Mouse (Mus musculus): ENCODE measurements around the gene Olfr721-ps1. TPM values are rescaled to one million over a fixed set of nuclear protein-coding genes. Genes with fewer than 3 reads are reported as not detected.

The Olfr721-ps1 gene
- polyA plus RNA-seq (2015; fragmentation: Nextera tagmentation; extraction: Ambion mirVana): not detected in 2 replicates

GRCm38 (mm10) chr14:14400998-14401397, at the start of gene Olfr721-ps1:
Gene Olfr721-ps1, plus strand, starts transcription at chr14:14401298.
- Histone ChIP-seq H3K27ac (no peak within 1 kb of the TSS), H3K4me1 (no peaks in the 10 kb centered on the region), H3K4me3 (no peak within 1 kb of the TSS), H3K9me3 (replicated peaks) (peaks cover 5% of the 10 kb centered on the region; the same call in 1 of the 2 replicates), H3K4me2 (no peak within 1 kb of the TSS), H3K9ac (no peak within 1 kb of the TSS), H3K27me3 (no peaks in the 10 kb centered on the region), H3K36me3 (ENCODE audit: poor library complexity, severe bottlenecking) (no peaks in the 10 kb centered on the region)
- ATAC-seq: no peak
- whole genome bisulfite sequencing: 84% methylated on average over 2 of the region's 2 CpGs

GRCm38 (mm10) chr14:14351721-14352590, 49.1 kb upstream of the Olfr721-ps1 start:
- Histone ChIP-seq H3K27ac (no peak overlapping the region), H3K4me2 (no peak overlapping the region), H3K27me3 (no peaks in the 10 kb centered on the region), H3K36me3 (ENCODE audit: poor library complexity, severe bottlenecking) (peaks cover 15% of the 10 kb centered on the region; the same call in 1 of the 2 replicates), H3K9me3 (replicated peaks) (peaks cover 65% of the 10 kb centered on the region), H3K4me3 (no peak overlapping the region), H3K4me1 (no peaks in the 10 kb centered on the region), H3K9ac (no peak overlapping the region)
- ATAC-seq: peak; percentile 66
- WGBS: 91% methylated on average over 9 of the region's 9 CpGs

- no peak overlapping the region for H3K9ac ChIP-seq
- no peak overlapping the region for H3K27ac ChIP-seq
- WGBS: 74% methylated on average over 6 of the region's 6 CpGs
- H3K4me1 ChIP-seq: no peaks in the 10 kb centered on the region
- peaks cover 12% of the 10 kb centered on the region; the same call in 1 of the 2 replicates for H3K36me3 ChIP-seq (ENCODE audit: poor library complexity, severe bottlenecking)
- no peaks in the 10 kb centered on the region for H3K27me3 ChIP-seq
- peak; percentile 29; the same call in 1 of the 2 replicates for ATAC-seq
- no peak overlapping the region for H3K4me2 ChIP-seq
- no peak overlapping the region for H3K4me3 ChIP-seq
- H3K9me3 ChIP-seq (replicated peaks): peaks cover 59% of the 10 kb centered on the region
Measured at GRCm38 (mm10) chr14:14352606-14353005, 48.5 kb upstream of the Olfr721-ps1 start.

GRCm38 (mm10) chr14:14353081-14353732, 47.9 kb upstream of the Olfr721-ps1 start:
- peak; percentile 3; the same call in 1 of the 2 replicates for ATAC-seq
- peaks cover 53% of the 10 kb centered on the region for H3K9me3 ChIP-seq (replicated peaks)
- peaks cover 12% of the 10 kb centered on the region; the same call in 1 of the 2 replicates for H3K36me3 ChIP-seq (ENCODE audit: poor library complexity, severe bottlenecking)
- H3K4me1 ChIP-seq: no peaks in the 10 kb centered on the region
- no peak overlapping the region for H3K4me3 ChIP-seq
- no peak overlapping the region for H3K4me2 ChIP-seq
- H3K27me3 ChIP-seq: no peaks in the 10 kb centered on the region
- 83% methylated on average over 7 of the region's 7 CpGs for WGBS
- H3K27ac ChIP-seq: no peak overlapping the region
- H3K9ac ChIP-seq: no peak overlapping the region

GRCm38 (mm10) chr14:14353740-14354510, 47.2 kb upstream of the Olfr721-ps1 start:
- Histone ChIP-seq H3K9ac (no peak overlapping the region), H3K27me3 (no peaks in the 10 kb centered on the region), H3K36me3 (ENCODE audit: poor library complexity, severe bottlenecking) (peaks cover 10% of the 10 kb centered on the region; the same call in 1 of the 2 replicates), H3K27ac (no peak overlapping the region), H3K4me1 (no peaks in the 10 kb centered on the region), H3K4me2 (no peak overlapping the region), H3K4me3 (no peak overlapping the region), H3K9me3 (replicated peaks) (peaks cover 47% of the 10 kb centered on the region)
- peak; percentile 22 for ATAC-seq
- 87% methylated on average over 8 of the region's 8 CpGs for WGBS

GRCm38 (mm10) chr14:14354511-14355359, 46.4 kb upstream of the Olfr721-ps1 start:
- H3K36me3 ChIP-seq (ENCODE audit: poor library complexity, severe bottlenecking): peaks cover 4% of the 10 kb centered on the region; the same call in 1 of the 2 replicates
- WGBS: 80% methylated on average over 13 of the region's 13 CpGs

GRCm38 (mm10) chr14:14355360-14355646, 45.8 kb upstream of the Olfr721-ps1 start:
- Histone ChIP-seq H3K36me3 (ENCODE audit: poor library complexity, severe bottlenecking) (peaks cover under 1% of the 10 kb centered on the region; the same call in 1 of the 2 replicates), H3K27me3 (no peaks in the 10 kb centered on the region), H3K27ac (no peak overlapping the region), H3K9me3 (replicated peaks) (peaks cover 33% of the 10 kb centered on the region), H3K4me2 (no peak overlapping the region), H3K9ac (no peak overlapping the region), H3K4me3 (no peak overlapping the region), H3K4me1 (no peaks in the 10 kb centered on the region)
- no peak for ATAC-seq
- 85% methylated on average over 8 of the region's 8 CpGs for WGBS

More at GRCm38 (mm10) chr14:14354511-14355359, 46.4 kb upstream of the Olfr721-ps1 start:
- Histone ChIP-seq H3K4me1 (no peaks in the 10 kb centered on the region), H3K9me3 (replicated peaks) (peaks cover 39% of the 10 kb centered on the region), H3K27ac (no peak overlapping the region), H3K4me2 (no peak overlapping the region), H3K27me3 (no peaks in the 10 kb centered on the region), H3K4me3 (no peak overlapping the region), H3K9ac (no peak overlapping the region)
- peak; percentile 31 for ATAC-seq

- 100% methylated on average over 1 of the region's 1 CpGs for WGBS
Measured at GRCm38 (mm10) chr14:14395535-14395934, 5.6 kb upstream of the Olfr721-ps1 start.

GRCm38 (mm10) chr14:14436078-14436658, 35.1 kb downstream of the Olfr721-ps1 start:
- no peak overlapping the region for H3K27ac ChIP-seq
- no peaks in the 10 kb centered on the region for H3K36me3 ChIP-seq (ENCODE audit: poor library complexity, severe bottlenecking)
- no peak overlapping the region for H3K4me2 ChIP-seq
- H3K27me3 ChIP-seq: no peaks in the 10 kb centered on the region
- no peak overlapping the region for H3K9ac ChIP-seq
- no peak for ATAC-seq
- WGBS: 74% methylated on average over 3 of the region's 3 CpGs
- no peaks in the 10 kb centered on the region; the same call in 1 of the 2 replicates for H3K9me3 ChIP-seq (replicated peaks)
- H3K4me1 ChIP-seq: no peaks in the 10 kb centered on the region
- no peak overlapping the region for H3K4me3 ChIP-seq

More at GRCm38 (mm10) chr14:14395535-14395934, 5.6 kb upstream of the Olfr721-ps1 start:
- Histone ChIP-seq H3K9me3 (replicated peaks) (peaks cover 5% of the 10 kb centered on the region; the same call in 1 of the 2 replicates), H3K9ac (no peak overlapping the region), H3K36me3 (ENCODE audit: poor library complexity, severe bottlenecking) (no peaks in the 10 kb centered on the region), H3K4me1 (no peaks in the 10 kb centered on the region), H3K4me2 (no peak overlapping the region), H3K4me3 (no peak overlapping the region), H3K27me3 (no peaks in the 10 kb centered on the region), H3K27ac (no peak overlapping the region)
- no peak for ATAC-seq

All from forebrain, embryonic 13.5 days (tissue).